Mouse (Mus musculus) liver, embryonic 13.5 days (tissue): ENCODE results near the gene Diras2. TPM values are rescaled to one million over a fixed set of nuclear protein-coding genes. Genes with fewer than 3 reads are reported as not detected.
"Not testable (repeated sequence)": the region's sequence is repeated elsewhere in the genome, so short reads cannot be mapped to it uniquely, and the experiment has no call there.

Source experiments
- ATAC-seq: fragments of 200-750 bp; cut with Nextera tagmentation; 2 replicates; pipeline ENCODE4 v1.8.0; 2017; ENCODE audit warnings: low read depth, mild to moderate bottlenecking, moderate number of reproducible peaks, moderate library complexity
- DNase-seq: peaks from one replicate; pipeline ENCODE4 v3.0.0; 2022
- H3K27ac ChIP-seq: fragments of 300-500 bp; sonication (generic); 2 replicates; pipeline ENCODE4 v1.5.1; 2015; ENCODE audit warnings: moderate library complexity, mild to moderate bottlenecking, inconsistent platforms
- H3K27me3 ChIP-seq: fragments of 300-500 bp; sonication (generic); 2 replicates; pipeline ENCODE4 v1.6.1; 2015; ENCODE audit warnings: mild to moderate bottlenecking, inconsistent platforms
- H3K36me3 ChIP-seq: fragments of 300-500 bp; sonication (generic); 2 replicates; pipeline ENCODE4 v1.6.1; 2015; ENCODE audit warnings: mild to moderate bottlenecking, inconsistent platforms
- H3K4me1 ChIP-seq: fragments of 300-500 bp; sonication (generic); replicated peaks from 2 replicates; pipeline ENCODE4 v1.6.1; 2015; ENCODE audit warnings: inconsistent platforms
- H3K4me2 ChIP-seq: fragments of 300-500 bp; sonication (generic); 2 replicates; pipeline ENCODE4 v1.6.1; 2015; ENCODE audit warnings: inconsistent platforms, mild to moderate bottlenecking, moderate library complexity
- H3K4me3 ChIP-seq: fragments of 300-500 bp; sonication (generic); replicated peaks from 2 replicates; pipeline ENCODE4 v1.5.1; 2015; ENCODE audit warnings: mild to moderate bottlenecking, inconsistent platforms
- H3K9ac ChIP-seq: fragments of 300-500 bp; sonication (generic); 2 replicates; pipeline ENCODE4 v1.6.1; 2015; ENCODE audit warnings: mild to moderate bottlenecking, inconsistent platforms
- H3K9me3 ChIP-seq: fragments of 300-500 bp; sonication (generic); replicated peaks from 2 replicates; pipeline ENCODE4 v1.6.1; 2016; ENCODE audit warnings: inconsistent platforms
- WGBS: fragments of 180-500 bp; shearing (Covaris S2); methylation state at CpG from one replicate; pipeline ENCODE4 v1.1.7; 2015; ENCODE audit not compliant: insufficient replicate concordance; 5-methylcytosine and 5-hydroxymethylcytosine counted together
- polyA plus RNA-seq: library from polyadenylated mRNA; unstranded; fragments of >200 nt; fragmentation: Nextera tagmentation; extraction: Ambion mirVana; gene quantifications from 2 replicates; pipeline ENCODE4 v1.2.1, GENCODE M21; 2015

Diras2 gene
- polyA plus RNA-seq, 1 experiment from 2014 or later = 0.09 TPM

DNA sequence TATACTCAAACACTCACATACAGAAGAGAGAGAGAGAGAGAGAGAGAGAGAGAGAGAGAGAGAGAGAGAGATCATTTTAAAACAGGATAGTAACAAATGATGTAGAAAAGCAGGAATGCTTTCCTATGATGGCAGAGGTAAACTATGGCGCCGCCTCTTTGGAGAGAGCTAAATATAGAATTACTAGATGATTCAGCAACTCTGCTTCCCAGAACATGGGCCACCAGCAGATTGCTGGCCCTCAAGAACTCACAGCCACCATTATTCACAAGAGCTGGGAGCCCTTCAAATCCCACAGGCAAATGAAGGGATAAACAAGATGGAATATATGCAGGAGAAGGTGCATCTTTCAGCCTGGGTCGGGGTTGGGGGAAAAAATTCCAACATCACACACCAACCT lies 15.0 kb downstream of the Diras2 start:
- Histone ChIP-seq H3K36me3 (no peaks in the 10 kb centered on the region), H3K27ac (no peak overlapping the region), H3K9ac (no peak overlapping the region), H3K4me1 (no peaks in the 10 kb centered on the region), H3K27me3 (no peaks in the 10 kb centered on the region), H3K4me2 (no peak overlapping the region), H3K4me3 (no peak overlapping the region), H3K9me3 (no peaks in the 10 kb centered on the region)
- WGBS = 48% methylated on average over 3 of the region's 3 CpGs
- DNase-seq = no peak
- no peak for ATAC-seq

DNA sequence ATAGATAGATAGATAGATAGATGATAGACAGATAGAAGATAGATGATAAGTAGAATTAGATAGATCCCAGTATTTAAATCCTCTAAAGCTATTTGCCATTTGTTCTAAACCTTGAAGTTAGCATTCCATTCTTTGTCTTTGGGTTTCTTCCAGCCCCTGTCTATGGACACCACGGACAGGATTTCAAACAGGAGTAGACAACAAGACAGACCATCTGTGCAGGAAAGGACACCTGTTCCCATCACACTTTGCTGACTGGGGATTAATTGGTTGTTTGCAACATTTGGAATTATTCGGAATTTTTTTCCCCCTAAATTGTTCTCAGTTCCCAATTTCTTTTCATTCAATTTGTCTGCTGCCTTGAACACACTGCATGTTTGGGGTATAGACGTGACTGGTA lies 17.5 kb downstream of the Diras2 start:
- ATAC-seq (no peak), DNase-seq (no peak)
- no peaks in the 10 kb centered on the region for H3K9me3 ChIP-seq
- no peak overlapping the region for H3K9ac ChIP-seq
- no peaks in the 10 kb centered on the region for H3K27me3 ChIP-seq
- H3K4me2 ChIP-seq = no peak overlapping the region
- no peaks in the 10 kb centered on the region for H3K36me3 ChIP-seq
- 50% methylated on average over 3 of the region's 3 CpGs for WGBS
- no peaks in the 10 kb centered on the region for H3K4me1 ChIP-seq
- no peak overlapping the region for H3K27ac ChIP-seq
- H3K4me3 ChIP-seq = no peak overlapping the region

DNA sequence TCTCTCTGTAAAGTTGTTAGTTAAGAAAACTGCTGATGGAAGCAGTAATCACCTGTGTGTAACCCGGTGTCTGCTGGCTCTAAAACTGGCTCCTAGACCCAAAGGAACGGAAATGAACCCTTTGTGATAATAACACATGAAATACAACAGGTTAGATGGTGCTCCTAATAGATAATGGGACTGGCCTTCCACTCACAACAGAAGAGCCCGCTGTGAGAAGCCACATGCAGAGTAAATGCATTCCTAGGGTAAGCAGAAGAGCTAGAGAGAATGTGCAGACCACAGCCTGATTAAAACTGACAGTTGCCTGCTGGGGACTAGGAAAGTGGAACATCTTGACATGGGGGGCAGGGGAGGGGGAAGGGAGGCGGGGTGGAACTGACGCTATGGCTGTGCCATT lies 18.7 kb downstream of the Diras2 start:
- Histone ChIP-seq H3K36me3 (no peaks in the 10 kb centered on the region), H3K4me3 (no peak overlapping the region), H3K9me3 (no peaks in the 10 kb centered on the region), H3K27me3 (no peaks in the 10 kb centered on the region), H3K9ac (no peak overlapping the region), H3K4me2 (no peak overlapping the region), H3K27ac (no peak overlapping the region), H3K4me1 (no peaks in the 10 kb centered on the region)
- DNase-seq = no peak
- 32% methylated on average over 5 of the region's 5 CpGs for WGBS
- ATAC-seq = no peak

DNA sequence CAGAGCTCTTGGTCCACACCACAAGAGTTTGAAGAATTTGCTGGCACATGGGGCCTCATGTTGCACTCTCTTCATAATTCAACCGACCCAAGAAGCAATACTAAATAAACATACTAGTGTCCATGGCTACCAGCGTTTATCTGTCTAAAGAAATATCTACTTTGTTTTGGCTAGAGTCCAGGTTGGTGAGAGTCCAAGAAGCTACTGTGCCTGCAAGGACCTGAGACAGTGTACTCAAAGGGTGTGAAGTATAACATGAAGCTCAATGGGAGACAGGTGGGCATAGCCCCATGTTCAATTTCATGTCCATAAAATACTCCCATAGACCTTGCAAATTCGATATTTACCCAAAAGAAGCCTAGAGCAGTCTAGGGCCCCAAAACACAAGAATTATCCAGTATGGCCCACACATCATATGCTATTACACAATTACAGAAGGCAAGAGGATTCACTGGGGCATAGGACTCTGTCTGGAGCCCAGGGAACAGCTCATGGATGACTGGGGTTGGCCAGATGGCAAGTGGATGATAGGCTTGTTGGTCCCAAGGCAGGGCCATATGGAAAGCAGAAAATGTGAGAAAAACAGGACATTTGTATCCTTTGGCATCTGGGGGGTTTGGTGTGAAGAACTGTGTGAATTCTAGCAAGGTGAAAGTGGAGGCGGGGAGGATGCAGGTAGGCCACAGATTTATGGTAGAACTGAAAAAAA lies 20.8 kb downstream of the Diras2 start:
- Histone ChIP-seq H3K9me3 (no peaks in the 10 kb centered on the region), H3K9ac (no peak overlapping the region), H3K4me1 (no peaks in the 10 kb centered on the region), H3K27me3 (no peaks in the 10 kb centered on the region), H3K27ac (no peak overlapping the region), H3K4me2 (no peak overlapping the region), H3K36me3 (no peaks in the 10 kb centered on the region), H3K4me3 (no peak overlapping the region)
- DNase-seq = no peak
- 66% methylated on average over 4 of the region's 4 CpGs for WGBS
- no peak for ATAC-seq

DNA sequence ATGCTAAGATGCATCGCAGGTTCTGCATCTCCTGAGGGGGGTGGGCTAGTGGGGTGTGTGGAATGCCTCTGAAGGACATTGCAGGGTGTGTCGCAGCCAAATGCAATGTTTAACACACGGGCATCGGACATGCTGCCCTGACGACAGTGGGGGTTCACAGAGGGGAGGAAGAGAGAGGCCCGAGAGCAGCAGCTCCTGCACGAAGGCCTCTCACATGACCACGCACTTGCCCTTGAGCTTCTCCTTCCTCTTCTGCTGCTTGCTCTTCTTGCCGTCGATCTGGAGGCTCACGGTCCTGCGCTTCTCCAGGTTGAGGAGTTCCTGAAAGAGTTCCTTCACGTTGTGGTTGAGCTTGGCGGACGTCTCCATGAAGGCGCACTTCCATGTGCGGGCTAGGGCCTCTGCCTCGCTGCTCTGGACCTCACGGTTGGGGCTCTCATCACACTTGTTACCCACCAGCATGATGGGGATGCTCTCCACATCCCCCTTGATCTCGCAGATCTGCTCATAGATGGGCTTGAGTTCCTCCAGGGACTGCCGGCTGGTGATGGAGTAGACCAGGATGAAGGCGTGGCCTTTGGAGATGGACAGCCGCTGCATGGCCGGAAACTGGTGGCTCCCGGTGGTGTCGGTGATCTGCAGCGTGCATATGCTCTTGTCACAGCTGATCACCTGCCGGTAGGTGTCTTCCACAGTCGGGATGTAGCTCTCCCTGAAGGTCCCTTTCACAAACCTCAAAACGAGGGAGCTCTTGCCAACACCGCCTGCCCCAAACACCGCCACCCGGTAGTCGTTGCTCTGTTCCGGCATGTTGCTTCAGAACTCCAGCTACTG lies 23.4 kb downstream of the Diras2 start:
- no peak overlapping the region for H3K9ac ChIP-seq

DNA sequence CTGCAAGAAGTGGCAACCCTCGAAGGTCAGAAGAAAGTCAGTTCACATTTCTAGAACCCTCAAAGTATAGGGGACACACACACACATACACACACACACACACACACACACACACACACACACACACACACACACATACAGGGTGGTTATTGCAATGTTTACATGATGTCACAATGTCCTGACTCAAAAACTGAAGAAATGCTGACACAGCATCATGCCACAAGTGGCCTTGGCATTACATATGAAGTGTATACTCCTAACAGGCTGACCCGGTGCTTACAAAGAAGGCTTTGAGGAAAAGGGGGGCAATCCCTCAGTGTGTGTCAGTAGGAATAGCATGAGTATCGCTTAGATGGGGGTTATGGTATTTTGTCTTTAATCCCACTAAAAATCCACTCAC lies 24.3 kb downstream of the Diras2 start:
- ATAC-seq, H3K9me3 ChIP-seq, H3K4me1 ChIP-seq, H3K36me3 ChIP-seq, DNase-seq, H3K4me3 ChIP-seq, H3K27ac ChIP-seq, H3K4me2 ChIP-seq, H3K9ac ChIP-seq, H3K27me3 ChIP-seq: not testable (repeated sequence)
- 74% methylated on average over 3 of the region's 3 CpGs for WGBS

More for the DNA sequence above, 23.4 kb downstream of the Diras2 start:
- H3K27me3 ChIP-seq = no peaks in the 10 kb centered on the region
- no peak overlapping the region for H3K4me2 ChIP-seq
- no peaks in the 10 kb centered on the region for H3K4me1 ChIP-seq
- H3K27ac ChIP-seq = no peak overlapping the region
- no peaks in the 10 kb centered on the region for H3K9me3 ChIP-seq
- H3K36me3 ChIP-seq = no peaks in the 10 kb centered on the region
- no peak for DNase-seq
- 74% methylated on average over 35 of the region's 35 CpGs for WGBS
- no peak overlapping the region for H3K4me3 ChIP-seq
- no peak for ATAC-seq

DNA sequence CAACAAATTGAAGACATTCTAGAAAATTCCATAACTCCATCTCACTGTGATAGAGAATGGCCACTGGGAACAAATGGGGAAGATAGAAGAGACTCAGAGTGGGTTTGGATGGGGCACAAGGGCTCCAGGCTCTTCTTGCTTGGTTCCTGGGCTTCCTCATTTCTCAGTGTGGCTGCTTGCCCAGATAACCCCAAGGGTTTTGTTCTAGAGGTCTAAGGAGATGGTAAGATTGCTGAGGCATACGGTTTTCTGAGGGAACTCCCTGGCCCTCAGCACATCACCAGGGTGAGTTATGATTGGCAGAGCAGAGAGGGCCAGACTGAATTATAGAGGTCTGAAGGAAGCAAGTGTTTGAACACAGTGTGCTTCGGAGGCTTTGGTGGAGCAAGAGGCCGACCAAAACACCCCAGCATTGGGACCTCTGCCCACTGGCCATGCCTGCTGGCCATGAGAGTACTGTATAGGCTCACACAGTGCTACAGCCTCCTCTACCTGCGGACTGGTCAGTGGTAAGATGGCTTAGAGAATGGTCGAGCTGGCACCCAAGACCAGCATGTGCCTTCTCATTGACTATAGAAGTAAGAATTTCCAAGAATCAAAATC lies 25.3 kb downstream of the Diras2 start:
- not testable (repeated sequence) for H3K9me3 ChIP-seq, H3K4me2 ChIP-seq, H3K4me3 ChIP-seq, H3K36me3 ChIP-seq, H3K4me1 ChIP-seq, ATAC-seq, H3K27ac ChIP-seq, H3K27me3 ChIP-seq, H3K9ac ChIP-seq, DNase-seq
- 44% methylated on average over 5 of the region's 5 CpGs for WGBS

DNA sequence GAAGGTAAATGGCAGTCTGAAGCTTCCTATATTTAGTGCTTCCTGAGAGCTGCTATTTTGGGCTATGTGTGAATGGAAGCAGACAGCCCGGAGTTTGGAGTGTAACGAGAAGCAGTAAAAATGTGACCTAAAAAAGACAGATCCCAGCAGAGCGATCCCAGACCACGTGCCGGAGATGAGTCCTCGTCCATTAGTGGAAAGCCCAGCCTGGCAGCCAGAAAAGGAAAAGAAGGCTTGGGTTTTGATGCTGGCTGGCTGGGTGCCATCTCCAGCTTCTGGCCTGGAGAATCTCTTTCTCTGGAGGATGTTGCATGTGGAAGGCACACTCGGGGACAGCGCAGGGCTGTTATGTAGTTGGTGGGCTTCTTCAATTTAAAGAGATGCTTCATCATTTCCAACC lies 29.4 kb downstream of the Diras2 start:
- Histone ChIP-seq H3K4me1 (no peaks in the 10 kb centered on the region), H3K27me3 (no peaks in the 10 kb centered on the region), H3K36me3 (no peaks in the 10 kb centered on the region), H3K4me3 (no peak overlapping the region), H3K27ac (no peak overlapping the region), H3K9me3 (no peaks in the 10 kb centered on the region), H3K4me2 (no peak overlapping the region), H3K9ac (no peak overlapping the region)
- no peak for ATAC-seq
- DNase-seq = no peak
- 55% methylated on average over 8 of the region's 8 CpGs for WGBS

DNA sequence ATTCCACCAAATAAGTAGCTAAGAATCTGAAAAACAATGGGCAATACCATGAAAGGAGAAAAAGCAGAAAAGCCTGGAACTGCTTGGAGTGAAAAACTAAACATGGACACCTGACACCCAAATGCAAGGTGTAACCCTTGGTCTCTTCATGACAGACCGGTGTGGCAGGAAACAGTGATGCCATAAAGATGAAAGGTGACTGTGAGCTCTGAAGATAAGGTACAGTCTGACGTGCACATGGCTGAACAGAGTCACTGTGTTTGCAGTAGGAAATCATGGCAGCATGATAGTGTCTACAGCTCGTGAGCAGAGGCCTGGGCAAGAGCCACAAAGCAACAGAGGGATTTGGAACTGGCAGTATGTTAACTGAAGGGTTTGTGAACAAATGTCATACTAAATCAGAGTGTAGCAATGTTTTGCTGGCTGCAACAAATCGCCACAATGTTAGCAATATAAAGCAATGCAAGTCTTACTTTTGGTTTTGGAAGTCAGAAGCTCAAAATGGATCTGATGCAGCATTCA lies 34.0 kb downstream of the Diras2 start:
- WGBS = 22% methylated on average over 4 of the region's 4 CpGs
- Histone ChIP-seq H3K27me3 (no peaks in the 10 kb centered on the region), H3K36me3 (no peaks in the 10 kb centered on the region), H3K9ac (no peak overlapping the region), H3K4me3 (no peak overlapping the region), H3K4me1 (no peaks in the 10 kb centered on the region), H3K4me2 (no peak overlapping the region), H3K9me3 (no peaks in the 10 kb centered on the region), H3K27ac (no peak overlapping the region)
- ATAC-seq = no peak
- DNase-seq = no peak

DNA sequence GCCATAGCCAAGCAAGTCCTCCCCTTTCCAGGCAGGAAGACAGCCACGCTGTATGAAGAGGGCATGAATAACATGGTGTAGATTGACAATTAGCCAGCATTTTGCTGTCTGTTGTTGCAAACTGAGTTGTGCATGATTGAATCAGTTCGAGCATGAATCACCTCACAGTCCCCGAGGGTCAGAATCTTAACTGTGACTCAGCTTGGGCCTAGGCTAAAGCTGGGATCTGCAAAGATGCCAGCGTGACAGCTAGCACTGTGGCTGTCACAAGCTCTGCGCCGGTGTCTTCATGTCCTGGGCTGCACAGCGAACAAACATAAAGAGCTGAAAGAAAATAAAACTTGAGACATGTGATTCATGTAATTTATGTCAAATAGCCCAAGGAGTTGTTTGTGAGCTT lies 42.3 kb downstream of the Diras2 start:
- ATAC-seq = no peak
- H3K9me3 ChIP-seq = 0 out of 2 replicates have a peak, but pooled peaks cover 3% of the 10 kb centered on the region
- no peak overlapping the region for H3K4me3 ChIP-seq
- WGBS = 78% methylated on average over 7 of the region's 7 CpGs
- no peaks in the 10 kb centered on the region for H3K27me3 ChIP-seq
- H3K4me2 ChIP-seq = no peak overlapping the region
- no peak for DNase-seq
- no peak overlapping the region for H3K27ac ChIP-seq
- no peak overlapping the region for H3K9ac ChIP-seq
- no peaks in the 10 kb centered on the region for H3K36me3 ChIP-seq
- no peaks in the 10 kb centered on the region for H3K4me1 ChIP-seq

DNA sequence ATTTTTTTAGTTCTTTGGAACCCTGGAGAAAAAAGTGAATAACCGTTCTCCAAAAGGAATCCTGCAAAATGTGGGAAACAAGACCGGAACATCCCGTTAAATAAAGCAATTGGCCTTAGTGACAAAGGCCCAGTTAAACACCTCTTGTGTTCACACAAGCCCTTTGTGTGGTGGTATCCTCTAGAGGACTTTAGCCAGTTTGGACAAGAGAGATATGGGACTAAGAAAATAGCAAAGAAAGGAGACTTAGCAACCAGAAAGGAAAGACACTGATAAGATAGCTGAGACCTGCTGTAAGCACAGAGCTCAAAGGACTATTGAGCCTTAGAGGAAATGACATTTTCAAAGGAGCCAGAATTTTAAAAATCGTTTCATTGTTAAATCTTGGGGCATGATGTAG lies 47.0 kb downstream of the Diras2 start:
- H3K27me3 ChIP-seq = no peaks in the 10 kb centered on the region
- H3K4me3 ChIP-seq = no peak overlapping the region
- H3K27ac ChIP-seq = no peak overlapping the region
- H3K9ac ChIP-seq = no peak overlapping the region
- no peak overlapping the region for H3K4me2 ChIP-seq
- 55% methylated on average over 4 of the region's 4 CpGs for WGBS
- no peaks in the 10 kb centered on the region for H3K9me3 ChIP-seq
- no peaks in the 10 kb centered on the region for H3K4me1 ChIP-seq
- ATAC-seq = no peak
- DNase-seq = no peak
- no peaks in the 10 kb centered on the region for H3K36me3 ChIP-seq
